Mouse (Mus musculus): ENCODE measurements around the gene Mars.

DNA sequence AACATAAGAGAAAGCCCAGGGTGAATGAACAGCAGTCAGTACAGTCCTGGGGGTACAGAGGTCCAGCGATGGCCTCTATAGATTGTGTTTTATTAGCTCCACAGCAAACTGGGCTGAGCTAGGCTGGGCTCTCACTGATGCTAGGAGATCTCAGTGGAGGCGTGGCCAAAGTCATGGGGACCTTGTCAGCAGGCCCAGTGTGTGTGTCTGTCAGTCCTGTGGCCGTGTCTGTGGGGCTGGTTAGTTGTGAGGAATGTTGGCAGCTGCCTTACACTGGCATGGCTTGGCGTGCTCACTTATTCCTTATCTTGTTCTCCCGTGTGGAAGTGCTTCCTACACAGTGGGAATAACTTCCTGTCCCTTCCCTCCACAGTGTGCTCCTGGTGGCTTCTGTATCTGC lies 43.2 kb downstream of the Mars start:
- no peak for TF ChIP-seq CTCF (IDR thresholded peaks at IDR 0.05; ENCODE audit: low read depth, low read length)
- no peak for TF ChIP-seq POLR2A (IDR thresholded peaks at IDR 0.05; ENCODE audit: extremely low read depth, insufficient read depth, low read length)
